In the genomic region with DNA sequence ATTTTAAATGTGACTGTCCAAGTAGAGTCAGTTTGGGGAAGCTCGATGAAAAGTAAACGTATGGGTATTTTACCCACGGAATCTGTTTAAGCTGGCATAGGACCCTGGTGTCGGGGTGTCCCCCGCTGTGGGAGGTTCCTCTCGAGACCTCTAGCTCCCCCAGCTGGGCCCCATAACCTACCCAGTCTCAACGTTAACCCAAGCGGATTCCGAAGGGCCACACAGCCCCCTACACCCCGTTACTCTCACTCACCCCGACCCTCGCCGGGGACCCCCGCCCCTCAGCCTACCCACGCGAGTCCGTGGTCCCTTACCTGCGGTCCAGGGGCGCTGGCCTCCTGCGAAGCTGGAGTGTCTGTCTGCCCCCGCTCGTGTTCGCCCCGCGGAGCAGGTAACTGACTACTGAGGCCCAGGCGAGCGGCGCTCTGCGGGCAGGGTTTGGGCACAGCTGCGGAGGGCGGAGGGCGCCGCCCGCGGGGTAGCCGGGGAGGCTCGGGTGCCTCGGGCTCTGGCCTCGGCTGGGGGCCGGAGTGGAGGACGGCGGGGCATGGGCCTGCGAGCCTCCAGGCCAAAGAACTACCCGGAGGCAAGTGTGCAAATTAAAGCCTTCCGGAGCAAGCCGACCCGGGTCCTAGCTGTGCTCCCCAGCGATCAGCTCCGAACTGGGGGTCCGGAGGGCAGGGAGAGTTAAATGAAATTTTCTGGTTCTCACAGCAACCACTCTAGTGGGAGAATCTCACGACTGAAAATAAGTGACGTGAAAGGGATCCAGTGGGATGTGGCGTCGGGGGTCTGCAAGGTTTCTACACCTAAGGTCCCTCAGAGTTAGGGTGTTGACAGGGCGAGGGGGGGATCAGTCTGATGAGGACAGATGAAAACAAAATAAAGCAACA, we compare ENCODE assay signal across 9 mouse cellular contexts.
DNase-seq lines count a peak whose midpoint lies in the region; ATAC-seq and TF ChIP-seq lines count a peak whose summit lies in the region.
"Had no signal": no experiment of that assay in that cellular context is flagged by ENCODE, and none has a peak within 500 bp of the region (broad histone marks: within the 10 kb centered on the region; RNA-seq: fewer than 3 reads in every experiment).

No protein-coding gene starts in this region.

- H3K9ac ChIP-seq in heart, embryonic 13.5 days: peak overlapping the region; percentile 76
- 0 out of 2 replicates have a peak overlapping the region, but pooled peaks have one; percentile 2 for H3K9ac ChIP-seq in embryonic facial prominence, embryonic 12.5 days
- H3K9ac ChIP-seq in kidney, embryonic 15.5 days: peak overlapping the region; percentile 1; the same call in 1 of the 2 replicates
- no peak overlapping the region for H3K9ac ChIP-seq in midbrain, postnatal 0 days (replicated peaks; ENCODE audit: low read length, poor library complexity, severe bottlenecking)

- peak overlapping the region; percentile 99 for H3K4me2 ChIP-seq in heart, embryonic 13.5 days
- H3K4me2 ChIP-seq in embryonic facial prominence, embryonic 12.5 days (replicated peaks): peak overlapping the region; percentile 98
- H3K4me2 ChIP-seq in kidney, embryonic 15.5 days: peak overlapping the region; percentile 100
- H3K4me2 ChIP-seq in midbrain, postnatal 0 days (ENCODE audit: low read depth, low read length, poor library complexity, severe bottlenecking): peak overlapping the region; percentile 99

- no peak for DNase-seq in heart, adult 18-20 months
- no peak for DNase-seq in midbrain, postnatal 0 days (ENCODE audit: low spot score)
- no peak for DNase-seq in spleen, postnatal 36 days (ENCODE audit: low spot score in 2 of 2)
- DNase-seq in ovary, postnatal 10 days (ENCODE audit: low spot score): no peak
- no peak for DNase-seq in natural killer cell, adult 2 months (ENCODE audit: low spot score in 2 of 2)

- H3K9me3 ChIP-seq in heart, embryonic 13.5 days: no peaks in the 10 kb centered on the region
- no peaks in the 10 kb centered on the region for H3K9me3 ChIP-seq in embryonic facial prominence, embryonic 12.5 days
- no peaks in the 10 kb centered on the region for H3K9me3 ChIP-seq in kidney, embryonic 15.5 days (replicated peaks)
- H3K9me3 ChIP-seq in midbrain, postnatal 0 days (ENCODE audit: low read length): no peaks in the 10 kb centered on the region

- H3K4me3 ChIP-seq in heart, embryonic 13.5 days: peak overlapping the region; percentile 74
- H3K4me3 ChIP-seq in embryonic facial prominence, embryonic 12.5 days: peak overlapping the region; percentile 61
- peak overlapping the region; percentile 67 for H3K4me3 ChIP-seq in kidney, embryonic 15.5 days (replicated peaks)
- H3K4me3 ChIP-seq in midbrain, postnatal 0 days (ENCODE audit: low read depth, low read length): peak overlapping the region; percentile 53
- H3K4me3 ChIP-seq: erythroblast, embryonic 14.5 days had no signal

- no peak for ATAC-seq in heart, embryonic 13.5 days (ENCODE audit: extremely low read depth, insufficient number of reproducible peaks, low FRiP score, low TSS enrichment)
- no peak for ATAC-seq in embryonic facial prominence, embryonic 12.5 days (ENCODE audit: insufficient number of reproducible peaks, insufficient read depth, low FRiP score, low TSS enrichment)
- ATAC-seq in kidney, embryonic 15.5 days (replicated peaks; ENCODE audit: low FRiP score): peak; percentile 50; the same call in 1 of the 2 replicates
- ATAC-seq in midbrain, postnatal 0 days (ENCODE audit: low FRiP score): peak; percentile 45

- WGBS in heart, embryonic 13.5 days: 7% methylated on average over 55 of the region's 55 CpGs
- WGBS in embryonic facial prominence, embryonic 12.5 days: 5% methylated on average over 55 of the region's 55 CpGs
- 9% methylated on average over 55 of the region's 55 CpGs for whole genome bisulfite sequencing in kidney, embryonic 15.5 days
- 6% methylated on average over 54 of the region's 55 CpGs for WGBS in midbrain, postnatal 0 days

- H3K27me3 ChIP-seq in heart, embryonic 13.5 days (replicated peaks): peaks cover 40% of the 10 kb centered on the region
- peaks cover 39% of the 10 kb centered on the region for H3K27me3 ChIP-seq in embryonic facial prominence, embryonic 12.5 days
- H3K27me3 ChIP-seq in kidney, embryonic 15.5 days: peaks cover 40% of the 10 kb centered on the region
- peaks cover 19% of the 10 kb centered on the region for H3K27me3 ChIP-seq in midbrain, postnatal 0 days (ENCODE audit: insufficient read depth, low read length)

- no peaks in the 10 kb centered on the region for H3K36me3 ChIP-seq in heart, embryonic 13.5 days
- H3K36me3 ChIP-seq in embryonic facial prominence, embryonic 12.5 days: no peaks in the 10 kb centered on the region
- H3K36me3 ChIP-seq in kidney, embryonic 15.5 days: no peaks in the 10 kb centered on the region
- no peaks in the 10 kb centered on the region for H3K36me3 ChIP-seq in midbrain, postnatal 0 days (ENCODE audit: insufficient read depth, low read length)

- H3K4me1 ChIP-seq in heart, embryonic 13.5 days: peaks cover 13% of the 10 kb centered on the region
- H3K4me1 ChIP-seq in embryonic facial prominence, embryonic 12.5 days: peaks cover 6% of the 10 kb centered on the region; the same call in 1 of the 2 replicates
- peaks cover 20% of the 10 kb centered on the region for H3K4me1 ChIP-seq in kidney, embryonic 15.5 days
- no peaks in the 10 kb centered on the region for H3K4me1 ChIP-seq in midbrain, postnatal 0 days (ENCODE audit: insufficient read depth, low read length)

- TF ChIP-seq CTCF in midbrain, postnatal 0 days (IDR thresholded peaks at IDR 0.05): no peak

- no peak overlapping the region for H3K27ac ChIP-seq in heart, embryonic 13.5 days (replicated peaks)
- no peak overlapping the region for H3K27ac ChIP-seq in embryonic facial prominence, embryonic 12.5 days
- no peak overlapping the region for H3K27ac ChIP-seq in kidney, embryonic 15.5 days
- H3K27ac ChIP-seq in midbrain, postnatal 0 days (ENCODE audit: low read depth, low read length): no peak overlapping the region

Comparison
In these comparisons a context has a peak if more than half of its experiments do, and no peak if none do; other contexts are left out.
1. ATAC-seq: peak in kidney, embryonic 15.5 days (single experiment) and midbrain, postnatal 0 days (single experiment); none in heart, embryonic 13.5 days (single experiment) and embryonic facial prominence, embryonic 12.5 days (single experiment).
2. Peak in every context shown above with its lines, with median percentiles within 50 percentile points of each other: H3K4me2 ChIP-seq and H3K4me3 ChIP-seq.